Mouse (Mus musculus): ENCODE results near the gene Hivep3. TPM values are rescaled to one million over a fixed set of nuclear protein-coding genes. Genes with fewer than 3 reads are reported as not detected.

Hivep3 gene
- total and polyA plus RNA-seq, 3 experiments, result 5.1 to 8.2 (median 6.0) TPM

GRCm38 (mm10) chr4:119828996-119829395 is 95.4 kb downstream of the Hivep3 start:
- peaks cover 7% of the 10 kb centered on the region for H3K4me1 ChIP-seq (ENCODE audit: control insufficient read depth, insufficient read depth, low read length)
- H3K27me3 ChIP-seq (ENCODE audit: control insufficient read depth, insufficient read depth, low read length), result no peaks in the 10 kb centered on the region
- H3K79me2 ChIP-seq (replicated peaks; ENCODE audit: control insufficient read depth, insufficient read depth, low read length), result no peaks in the 10 kb centered on the region
- no peak for DNase-seq
- TF ChIP-seq CTCF (IDR thresholded peaks at IDR 0.05), result no peak
- TF ChIP-seq EP300 (IDR thresholded peaks at IDR 0.05; ENCODE audit: insufficient read depth, low read depth, low read length), result no peak
- TF ChIP-seq POLR2A (IDR thresholded peaks at IDR 0.05; ENCODE audit: insufficient read depth, low read depth, low read length), result no peak
- H3K4me3 ChIP-seq, result no peak overlapping the region
- intact Hi-C loops (cut with DNase I), result loop anchor here (10.0 kb wide), 1 partner anchor 574 kb away; the partner anchor contains the start of gene Cldn19
- H3K9ac ChIP-seq (ENCODE audit: low read depth, low read length), result no peak overlapping the region
- H3K36me3 ChIP-seq (ENCODE audit: control insufficient read depth, insufficient read depth, low read length), result no peaks in the 10 kb centered on the region
- whole genome bisulfite sequencing, result 76% methylated on average over 4 of the region's 4 CpGs
- no peak overlapping the region for H3K27ac ChIP-seq

- Histone ChIP-seq H3K27me3 (ENCODE audit: control insufficient read depth, insufficient read depth, low read length) (no peaks in the 10 kb centered on the region), H3K36me3 (ENCODE audit: control insufficient read depth, insufficient read depth, low read length) (peaks cover 7% of the 10 kb centered on the region; the same call in 1 of the 2 replicates), H3K79me2 (replicated peaks; ENCODE audit: control insufficient read depth, insufficient read depth, low read length) (no peaks in the 10 kb centered on the region), H3K4me3 (no peak overlapping the region), H3K9ac (ENCODE audit: low read depth, low read length) (no peak overlapping the region), H3K4me1 (ENCODE audit: control insufficient read depth, insufficient read depth, low read length) (peaks cover 28% of the 10 kb centered on the region), H3K27ac (peak overlapping the region; percentile 61)
- intact Hi-C loops (cut with DNase I), result no loop called here
- DNase-seq, result no peak
- WGBS, result 78% methylated on average over 9 of the region's 9 CpGs
- no peak for TF ChIP-seq CTCF (IDR thresholded peaks at IDR 0.05)
- TF ChIP-seq EP300 (IDR thresholded peaks at IDR 0.05; ENCODE audit: insufficient read depth, low read depth, low read length), result no peak
- no peak for TF ChIP-seq POLR2A (IDR thresholded peaks at IDR 0.05; ENCODE audit: insufficient read depth, low read depth, low read length)
Observed at GRCm38 (mm10) chr4:119833333-119833732, 99.7 kb downstream of the Hivep3 start.

- TF ChIP-seq CTCF (IDR thresholded peaks at IDR 0.05) (no peak), EP300 (IDR thresholded peaks at IDR 0.05; ENCODE audit: insufficient read depth, low read depth, low read length) (peak; percentile 60; the same call in 1 of the 2 replicates)
- Histone ChIP-seq H3K79me2 (replicated peaks; ENCODE audit: control insufficient read depth, insufficient read depth, low read length) (no peaks in the 10 kb centered on the region), H3K27me3 (ENCODE audit: control insufficient read depth, insufficient read depth, low read length) (no peaks in the 10 kb centered on the region), H3K4me3 (peak overlapping the region; percentile 8; the same call in 1 of the 2 replicates), H3K4me1 (ENCODE audit: control insufficient read depth, insufficient read depth, low read length) (peaks cover 28% of the 10 kb centered on the region), H3K36me3 (ENCODE audit: control insufficient read depth, insufficient read depth, low read length) (peaks cover 7% of the 10 kb centered on the region; the same call in 1 of the 2 replicates), H3K27ac (peak overlapping the region; percentile 61), H3K9ac (ENCODE audit: low read depth, low read length) (no peak overlapping the region)
- intact Hi-C loops (cut with DNase I), result no loop called here
- 55% methylated on average over 5 of the region's 5 CpGs for WGBS
- DNase-seq, result peak in 1 of 2 experiments; percentile 36
Observed at GRCm38 (mm10) chr4:119833884-119834283, 100.3 kb downstream of the Hivep3 start.

- H3K9ac ChIP-seq (ENCODE audit: low read depth, low read length), result no peak overlapping the region
- H3K79me2 ChIP-seq (replicated peaks; ENCODE audit: control insufficient read depth, insufficient read depth, low read length), result no peaks in the 10 kb centered on the region
- no peak overlapping the region; the same call in 1 of the 2 replicates for H3K27ac ChIP-seq
- TF ChIP-seq CTCF (IDR thresholded peaks at IDR 0.05), result no peak
- no peak for TF ChIP-seq EP300 (IDR thresholded peaks at IDR 0.05; ENCODE audit: insufficient read depth, low read depth, low read length)
- no peak for TF ChIP-seq POLR2A (IDR thresholded peaks at IDR 0.05; ENCODE audit: insufficient read depth, low read depth, low read length)
- no peaks in the 10 kb centered on the region for H3K27me3 ChIP-seq (ENCODE audit: control insufficient read depth, insufficient read depth, low read length)
- no peak for DNase-seq
- no peak overlapping the region for H3K4me3 ChIP-seq
- WGBS, result 46% methylated on average over 3 of the region's 3 CpGs
- H3K36me3 ChIP-seq (ENCODE audit: control insufficient read depth, insufficient read depth, low read length), result peaks cover 7% of the 10 kb centered on the region; the same call in 1 of the 2 replicates
- peaks cover 28% of the 10 kb centered on the region for H3K4me1 ChIP-seq (ENCODE audit: control insufficient read depth, insufficient read depth, low read length)
- intact Hi-C loops (cut with DNase I), result loop anchor here (2.0 kb wide), 1 partner anchor 21 kb away; no protein-coding TSS in a partner anchor
Observed at GRCm38 (mm10) chr4:119836181-119836580, 102.6 kb downstream of the Hivep3 start.

DNA sequence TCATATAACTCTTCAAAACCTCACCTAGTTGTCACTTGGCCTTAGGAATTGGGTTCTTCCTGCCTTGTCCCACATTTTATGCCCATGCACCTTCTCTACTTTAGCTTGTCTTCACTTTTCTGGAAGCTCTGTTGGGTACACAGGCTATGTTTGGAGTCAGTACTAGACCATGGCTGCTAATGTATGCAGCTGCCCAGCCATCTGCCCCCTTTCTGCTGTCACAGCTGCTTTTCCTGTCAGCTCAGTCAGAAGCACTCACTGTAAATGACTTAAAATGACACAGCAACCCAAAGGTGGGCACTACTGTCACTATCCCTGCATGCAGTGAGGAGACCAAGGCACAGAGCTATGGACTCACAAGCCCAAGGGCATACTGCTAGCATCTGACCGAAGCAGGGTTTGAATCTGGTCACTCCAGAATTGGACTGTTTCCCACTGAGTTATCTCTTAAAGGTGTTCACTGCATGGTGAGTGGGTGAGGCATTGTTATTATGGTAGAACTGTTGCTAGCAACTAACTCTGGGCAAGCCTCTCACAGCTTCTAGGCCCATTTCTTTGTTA is 104.0 kb downstream of the Hivep3 start:
- intact Hi-C loops (cut with DNase I), result loop anchor here (2.0 kb wide), 1 partner anchor 23 kb away; no protein-coding TSS in a partner anchor
- no peaks in the 10 kb centered on the region for H3K27me3 ChIP-seq (ENCODE audit: control insufficient read depth, insufficient read depth, low read length)
- no peak for TF ChIP-seq EP300 (IDR thresholded peaks at IDR 0.05; ENCODE audit: insufficient read depth, low read depth, low read length)
- no peak for TF ChIP-seq CTCF (IDR thresholded peaks at IDR 0.05)
- TF ChIP-seq POLR2A (IDR thresholded peaks at IDR 0.05; ENCODE audit: insufficient read depth, low read depth, low read length), result no peak
- peak overlapping the region; percentile 33; the same call in 1 of the 2 replicates for H3K27ac ChIP-seq
- H3K4me1 ChIP-seq (ENCODE audit: control insufficient read depth, insufficient read depth, low read length), result peaks cover 26% of the 10 kb centered on the region
- H3K79me2 ChIP-seq (replicated peaks; ENCODE audit: control insufficient read depth, insufficient read depth, low read length), result no peaks in the 10 kb centered on the region
- 64% methylated on average over 1 of the region's 1 CpGs for WGBS
- H3K4me3 ChIP-seq, result no peak overlapping the region
- H3K36me3 ChIP-seq (ENCODE audit: control insufficient read depth, insufficient read depth, low read length), result peaks cover 7% of the 10 kb centered on the region; the same call in 1 of the 2 replicates
- H3K9ac ChIP-seq (ENCODE audit: low read depth, low read length), result no peak overlapping the region
- DNase-seq, result no peak

DNA sequence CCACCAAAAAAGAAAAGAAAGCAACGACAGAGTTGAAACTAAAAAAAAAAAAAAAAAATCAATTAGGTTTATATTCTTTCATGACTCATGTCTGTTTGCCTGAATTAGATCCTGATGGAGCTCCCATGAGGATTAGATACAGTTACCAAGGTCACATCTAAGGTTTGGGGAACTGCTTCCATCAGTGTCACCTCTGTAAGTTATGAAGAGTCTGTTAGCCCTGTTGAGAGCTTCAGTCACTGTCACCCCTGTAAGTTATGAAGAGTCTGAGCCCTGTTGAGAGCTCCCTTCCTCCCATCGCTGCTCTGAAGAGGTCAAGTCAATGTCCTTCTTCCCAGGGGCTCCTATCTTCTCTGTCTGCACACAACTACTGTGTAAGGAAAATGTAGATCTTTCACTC is 104.7 kb downstream of the Hivep3 start:
- DNase-seq, result no peak
- TF ChIP-seq POLR2A (IDR thresholded peaks at IDR 0.05; ENCODE audit: insufficient read depth, low read depth, low read length) (no peak), EP300 (IDR thresholded peaks at IDR 0.05; ENCODE audit: insufficient read depth, low read depth, low read length) (no peak), CTCF (IDR thresholded peaks at IDR 0.05) (no peak)
- no peaks in the 10 kb centered on the region for H3K27me3 ChIP-seq (ENCODE audit: control insufficient read depth, insufficient read depth, low read length)
- intact Hi-C loops (cut with DNase I), result no loop called here
- H3K27ac ChIP-seq, result no peak overlapping the region; the same call in 1 of the 2 replicates
- no peak overlapping the region for H3K4me3 ChIP-seq
- H3K79me2 ChIP-seq (replicated peaks; ENCODE audit: control insufficient read depth, insufficient read depth, low read length), result no peaks in the 10 kb centered on the region
- peaks cover 28% of the 10 kb centered on the region for H3K4me1 ChIP-seq (ENCODE audit: control insufficient read depth, insufficient read depth, low read length)
- H3K36me3 ChIP-seq (ENCODE audit: control insufficient read depth, insufficient read depth, low read length), result peaks cover 7% of the 10 kb centered on the region; the same call in 1 of the 2 replicates
- H3K9ac ChIP-seq (ENCODE audit: low read depth, low read length), result no peak overlapping the region
- WGBS, result 63% methylated on average over 2 of the region's 2 CpGs
